In genomic region chrX:80932695-80933094, GRCm38 (mm10) we compare ENCODE assay signal across 28 mouse cellular contexts.
"Had no signal": no experiment of that assay in that cellular context is flagged by ENCODE, and none has a peak within 500 bp of the region (broad histone marks: within the 10 kb centered on the region; RNA-seq: fewer than 3 reads in every experiment).

No protein-coding gene starts in this region.

- H3K4me3 ChIP-seq: embryonic facial prominence, embryonic 10.5 days; embryonic facial prominence, embryonic 12.5 days; embryonic facial prominence, embryonic 13.5 days; embryonic facial prominence, embryonic 15.5 days; erythroblast, embryonic 14.5 days; forebrain, embryonic 10.5 days; forebrain, embryonic 12.5 days; forebrain, embryonic 13.5 days; forebrain, embryonic 15.5 days; gastrocnemius, adult 2 months; heart, adult 2 months had no signal

- ATAC-seq: forebrain, embryonic 13.5 days; forebrain, embryonic 14.5 days; forebrain, embryonic 15.5 days; forebrain, embryonic 16.5 days; forebrain, postnatal 0 days had no signal

- H3K9me3 ChIP-seq: embryonic facial prominence, embryonic 10.5 days; embryonic facial prominence, embryonic 12.5 days; embryonic facial prominence, embryonic 13.5 days; embryonic facial prominence, embryonic 15.5 days; forebrain, embryonic 10.5 days; forebrain, embryonic 12.5 days; forebrain, embryonic 13.5 days; forebrain, embryonic 15.5 days had no signal

- H3K27me3 ChIP-seq: embryonic facial prominence, embryonic 12.5 days; embryonic facial prominence, embryonic 13.5 days; embryonic facial prominence, embryonic 15.5 days; forebrain, embryonic 12.5 days; forebrain, embryonic 13.5 days; forebrain, embryonic 15.5 days had no signal

- DNase-seq: cerebellum, adult 8-10 months; cerebellum, adult 9-10 months; cerebellum, adult 9-11 months; cerebellum, postnatal 10 days; cerebellum, postnatal 14 days; cerebellum, postnatal 25 days; cerebellum, postnatal 36 days; embryo, embryonic 11 days; forebrain, postnatal 0 days; gastrocnemius, adult 2 months; gastrocnemius, postnatal 10 days; gastrocnemius, postnatal 14 days; gastrocnemius, postnatal 25 days; gastrocnemius, postnatal 36 days; heart, adult 11 months; heart, adult 18-20 months; heart, adult 2 months had no signal

- H3K9ac ChIP-seq: embryonic facial prominence, embryonic 12.5 days; embryonic facial prominence, embryonic 13.5 days; embryonic facial prominence, embryonic 15.5 days; forebrain, embryonic 12.5 days; forebrain, embryonic 13.5 days; forebrain, embryonic 15.5 days; forebrain, postnatal 0 days had no signal

- H3K4me1 ChIP-seq: embryonic facial prominence, embryonic 10.5 days; embryonic facial prominence, embryonic 12.5 days; embryonic facial prominence, embryonic 13.5 days; embryonic facial prominence, embryonic 15.5 days; forebrain, embryonic 10.5 days; forebrain, embryonic 12.5 days; forebrain, embryonic 13.5 days; forebrain, embryonic 15.5 days had no signal

- H3K27ac ChIP-seq: embryonic facial prominence, embryonic 10.5 days; embryonic facial prominence, embryonic 12.5 days; embryonic facial prominence, embryonic 13.5 days; embryonic facial prominence, embryonic 15.5 days; forebrain, embryonic 10.5 days; forebrain, embryonic 12.5 days; forebrain, embryonic 13.5 days; forebrain, embryonic 15.5 days; gastrocnemius, adult 2 months; heart, adult 2 months had no signal

- H3K36me3 ChIP-seq: embryonic facial prominence, embryonic 10.5 days; embryonic facial prominence, embryonic 12.5 days; embryonic facial prominence, embryonic 13.5 days; embryonic facial prominence, embryonic 15.5 days; forebrain, embryonic 10.5 days; forebrain, embryonic 12.5 days; forebrain, embryonic 15.5 days had no signal

- H3K4me2 ChIP-seq: embryonic facial prominence, embryonic 12.5 days; embryonic facial prominence, embryonic 13.5 days; embryonic facial prominence, embryonic 15.5 days; forebrain, embryonic 12.5 days; forebrain, embryonic 13.5 days; forebrain, embryonic 15.5 days had no signal
